Mouse (Mus musculus): ENCODE data around the gene Dand5. TPM values are rescaled to one million over a fixed set of nuclear protein-coding genes. Genes with fewer than 3 reads are reported as not detected.

Dand5 gene
- total RNA-seq (2021): 1 to 10 TPM; 6.7 to 7.4 TPM
- long read RNA-seq, partial matches to known transcripts: 0 of 14 reads
- long read RNA-seq, other reads (novel, unspliced or antisense): 14 of 14 reads

DNA sequence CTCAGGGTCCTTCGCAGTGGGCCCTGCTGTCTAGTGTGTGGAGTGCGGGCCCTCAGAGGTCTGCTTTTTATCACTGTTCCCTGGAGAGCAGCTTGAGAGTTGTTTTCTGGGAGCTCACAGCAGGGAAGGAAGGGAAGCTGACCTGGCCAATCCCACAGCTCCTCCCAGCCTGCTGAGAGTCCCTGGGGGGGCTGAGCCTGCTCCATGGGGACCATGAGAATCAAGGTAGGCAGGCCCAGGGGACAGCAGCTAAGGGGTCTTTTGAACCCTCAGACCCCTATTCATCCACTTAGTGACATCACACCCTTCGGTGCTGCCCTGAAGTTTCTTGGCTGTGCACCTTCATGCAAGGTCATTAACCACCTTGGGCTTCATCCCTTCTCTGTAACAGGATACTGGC, at the start of gene Dand5:
TSS of gene Dand5 (minus strand) at position 101 of the 400 bp plus-strand sequence.
- no peak for DNase-seq (ENCODE audit: low spot score in 2 of 2)

DNA sequence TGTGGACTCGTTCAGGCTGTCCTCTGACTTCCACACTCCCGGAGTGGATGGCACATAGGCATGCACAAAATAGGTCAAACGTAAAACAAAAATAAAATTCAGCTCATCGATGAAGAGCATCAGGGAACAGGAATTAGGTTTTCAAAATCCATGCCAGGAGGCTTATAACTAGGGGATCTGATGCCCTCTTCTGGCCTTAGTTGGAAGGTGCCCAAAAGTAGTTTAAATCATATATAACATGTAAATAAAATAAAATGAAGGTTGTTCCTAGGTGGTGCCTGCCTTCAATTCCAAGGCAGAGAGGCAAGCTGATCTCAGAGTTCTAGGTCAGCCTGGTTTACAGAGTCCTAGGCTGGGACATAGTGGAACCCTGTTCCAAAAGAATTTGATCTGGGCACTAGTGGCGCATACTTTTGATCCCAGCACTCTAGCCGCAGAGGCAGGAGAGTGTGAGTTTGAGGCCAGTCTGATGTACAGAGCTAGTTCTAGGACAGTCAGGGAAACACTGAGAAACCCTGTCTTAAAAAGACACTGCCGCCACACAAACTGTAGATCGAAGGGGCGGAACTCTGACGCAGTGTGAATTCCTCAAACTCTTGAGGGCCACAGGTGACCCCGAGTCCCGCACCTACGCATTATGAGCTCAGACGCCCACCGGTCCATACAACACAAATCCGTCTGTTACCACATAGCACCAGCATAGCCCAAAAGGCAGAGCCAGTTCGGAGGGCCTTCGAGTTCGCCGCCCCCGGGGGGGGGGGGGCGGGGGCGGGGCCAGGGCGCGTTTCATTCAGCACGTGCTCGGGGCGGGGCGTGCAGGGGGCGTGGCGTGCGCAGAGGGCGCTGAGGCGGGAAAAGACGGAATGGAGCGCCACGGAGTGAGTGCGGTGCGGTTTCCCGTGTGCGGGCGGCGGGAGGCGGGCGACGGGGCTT, 49.0 kb upstream of the Dand5 start, which contains the start of gene Syce2:
TSS of gene Syce2 (plus strand) at position 736 of the 933 bp plus-strand sequence.
- DNase-seq (ENCODE audit: low spot score in 2 of 2): peak; percentile 73 to 80

DNA sequence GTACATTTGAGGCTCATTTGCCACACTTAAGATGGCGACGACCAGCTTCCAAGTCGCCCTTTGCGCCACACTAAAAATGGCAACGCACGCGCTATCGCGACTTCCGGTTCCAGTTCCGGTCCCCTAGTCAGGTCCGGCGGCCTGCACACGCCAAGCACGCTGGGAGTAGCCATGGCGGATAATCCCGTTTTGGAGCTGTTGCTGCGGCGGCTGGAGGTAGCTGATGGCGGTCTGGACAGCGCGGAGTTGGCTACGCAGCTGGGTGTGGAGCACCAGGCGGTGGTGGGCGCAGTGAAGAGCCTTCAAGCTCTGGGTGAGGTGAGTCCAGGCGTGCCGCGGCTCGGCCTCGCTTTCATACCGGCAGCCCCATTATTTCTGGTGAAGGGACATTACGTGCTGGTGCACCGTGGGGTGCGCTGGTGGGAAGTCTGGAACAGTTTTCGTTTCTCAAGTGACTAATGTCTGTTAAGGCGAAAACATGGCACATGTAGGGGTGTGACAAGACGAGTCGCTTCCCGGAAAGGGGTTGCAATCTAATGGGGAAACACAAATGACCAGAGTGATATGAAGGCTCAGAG, 34.3 kb upstream of the Dand5 start, which contains the start of gene Farsa:
TSS of gene Farsa (plus strand) at position 126 of the 578 bp plus-strand sequence.
- peak; percentile 93 to 94 for DNase-seq (ENCODE audit: low spot score in 2 of 2)

DNA sequence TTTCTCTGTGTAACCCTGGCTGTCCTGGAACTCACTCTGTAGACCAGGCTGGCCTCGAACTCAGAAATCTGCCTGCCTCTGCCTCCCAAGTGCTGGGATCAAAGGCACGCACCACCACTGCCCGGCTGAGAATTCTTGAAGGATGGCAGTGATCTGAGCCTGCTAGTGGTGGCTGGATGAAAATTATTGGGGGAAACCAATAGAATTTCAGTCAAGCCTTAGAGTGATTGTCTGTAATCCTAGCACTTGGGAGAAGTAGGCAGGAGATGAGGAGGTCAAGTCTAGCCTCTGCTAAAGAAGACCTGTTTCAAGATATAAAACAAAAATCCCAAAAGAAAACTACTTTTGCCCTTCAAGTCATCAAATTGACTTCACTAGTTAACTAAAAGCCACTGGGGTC, 33.8 kb upstream of the Dand5 start:
- no peak for DNase-seq (ENCODE audit: low spot score in 2 of 2)

DNA sequence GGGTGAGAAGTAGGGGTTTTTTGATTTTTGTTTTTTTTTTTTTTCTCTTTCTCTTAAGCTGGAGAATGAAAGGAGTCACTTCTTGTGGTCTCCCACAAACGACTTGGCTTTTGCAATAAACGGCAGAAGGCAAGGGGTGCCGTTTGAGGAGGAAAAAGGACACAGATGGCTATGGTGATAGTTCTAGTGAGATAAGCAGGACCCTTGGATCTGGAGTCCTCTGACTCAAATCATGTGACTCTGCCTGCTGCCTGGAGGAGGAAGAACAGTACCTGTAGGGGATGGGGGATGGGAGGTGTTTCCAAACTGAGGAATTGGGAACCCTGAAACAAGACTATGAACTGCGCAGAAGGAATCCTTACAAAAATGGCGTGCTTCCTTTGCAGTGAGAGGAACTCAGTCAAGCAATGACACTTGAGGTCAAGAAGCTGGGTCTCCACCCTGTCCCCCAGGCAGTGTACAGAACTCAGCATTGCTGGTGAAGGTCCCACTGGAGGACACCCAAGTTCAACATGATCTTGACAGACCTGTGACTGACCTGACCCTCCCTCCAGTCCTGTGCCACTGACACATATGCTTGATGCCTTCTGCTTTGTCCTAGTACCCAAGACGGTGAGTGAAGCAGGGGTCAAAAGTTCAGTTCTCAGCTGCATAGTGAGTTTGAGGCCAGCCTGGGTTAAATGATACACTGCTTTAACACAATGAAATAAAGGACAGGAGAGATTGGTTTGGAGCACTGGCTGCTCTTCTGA, 25.2 kb upstream of the Dand5 start:
- no peak for DNase-seq (ENCODE audit: low spot score in 2 of 2)

DNA sequence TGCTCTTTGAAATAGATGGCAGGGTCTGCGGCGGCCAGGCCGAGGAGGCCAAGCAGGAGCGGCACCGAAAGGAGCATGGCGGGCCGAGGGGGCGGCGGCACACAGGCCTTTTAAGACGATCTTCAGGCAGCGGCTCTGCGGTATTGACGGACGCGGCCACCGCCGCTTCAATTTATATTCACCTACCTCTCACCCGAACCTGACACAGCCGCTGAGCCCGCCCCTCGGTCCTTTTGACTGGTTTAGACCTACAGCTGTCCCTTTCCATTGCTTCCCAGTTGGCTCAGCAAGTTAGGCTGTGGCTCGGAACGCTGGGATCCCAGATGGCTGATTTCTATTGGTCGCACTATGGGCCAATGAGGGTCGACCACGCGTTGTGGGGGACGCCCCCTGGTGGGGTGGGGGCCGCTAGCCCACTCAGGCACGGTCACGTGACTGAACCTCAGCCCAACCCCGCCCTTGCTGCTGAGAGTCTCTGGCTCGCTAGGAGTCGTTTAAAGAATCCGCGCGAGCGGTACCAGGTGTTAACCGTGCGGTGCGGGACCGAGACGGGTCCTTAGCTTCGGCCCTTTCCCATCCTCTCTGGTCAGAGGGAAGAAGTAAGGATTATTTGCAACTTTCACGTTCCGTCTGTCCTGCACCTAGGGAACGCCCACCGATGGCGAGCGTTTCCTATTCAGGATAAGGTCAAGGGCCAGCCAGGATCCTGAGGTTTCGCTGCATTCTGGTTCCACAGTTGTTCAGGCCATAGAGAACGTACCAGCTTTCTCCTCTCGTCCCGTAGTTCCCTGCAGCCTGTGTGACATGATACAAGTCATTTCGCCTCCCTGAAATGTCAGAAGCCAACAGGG, 24.3 kb upstream of the Dand5 start, which contains the start of gene Calr:
TSS of gene Calr (minus strand) at position 213 of the 851 bp plus-strand sequence.
- DNase-seq (ENCODE audit: low spot score in 2 of 2): peak; percentile 98 to 99

DNA sequence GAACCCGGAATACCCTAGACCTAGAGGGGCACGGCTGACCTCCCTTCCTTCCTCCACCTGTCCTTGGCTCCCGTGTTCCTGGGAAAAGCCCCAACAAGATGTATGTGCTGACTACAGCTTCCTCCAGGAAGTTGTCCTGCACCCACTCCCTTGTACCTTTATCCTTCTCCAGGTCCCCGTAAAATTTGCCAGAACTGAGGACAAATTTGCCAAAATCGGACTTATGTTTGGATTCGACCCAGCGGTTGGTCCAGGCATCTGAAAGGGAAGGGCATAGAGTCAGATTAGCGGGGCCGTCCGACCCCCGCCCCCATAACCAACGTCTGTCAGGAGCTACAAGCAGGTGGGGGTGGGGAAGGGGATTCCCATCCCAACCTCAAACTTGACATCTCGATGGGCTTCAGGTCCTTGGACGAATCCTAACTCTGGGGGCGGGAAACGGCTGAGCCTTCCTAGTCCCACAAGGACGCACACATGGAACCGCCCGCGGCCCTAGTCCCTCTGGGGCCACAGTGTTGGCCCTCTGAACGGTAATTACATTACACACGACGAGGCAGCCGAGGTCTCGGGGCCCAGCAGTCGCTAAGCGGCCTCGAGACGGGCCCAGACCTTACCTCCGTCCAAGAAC, 23.6 kb upstream of the Dand5 start:
- DNase-seq (ENCODE audit: low spot score in 2 of 2): no peak

DNA sequence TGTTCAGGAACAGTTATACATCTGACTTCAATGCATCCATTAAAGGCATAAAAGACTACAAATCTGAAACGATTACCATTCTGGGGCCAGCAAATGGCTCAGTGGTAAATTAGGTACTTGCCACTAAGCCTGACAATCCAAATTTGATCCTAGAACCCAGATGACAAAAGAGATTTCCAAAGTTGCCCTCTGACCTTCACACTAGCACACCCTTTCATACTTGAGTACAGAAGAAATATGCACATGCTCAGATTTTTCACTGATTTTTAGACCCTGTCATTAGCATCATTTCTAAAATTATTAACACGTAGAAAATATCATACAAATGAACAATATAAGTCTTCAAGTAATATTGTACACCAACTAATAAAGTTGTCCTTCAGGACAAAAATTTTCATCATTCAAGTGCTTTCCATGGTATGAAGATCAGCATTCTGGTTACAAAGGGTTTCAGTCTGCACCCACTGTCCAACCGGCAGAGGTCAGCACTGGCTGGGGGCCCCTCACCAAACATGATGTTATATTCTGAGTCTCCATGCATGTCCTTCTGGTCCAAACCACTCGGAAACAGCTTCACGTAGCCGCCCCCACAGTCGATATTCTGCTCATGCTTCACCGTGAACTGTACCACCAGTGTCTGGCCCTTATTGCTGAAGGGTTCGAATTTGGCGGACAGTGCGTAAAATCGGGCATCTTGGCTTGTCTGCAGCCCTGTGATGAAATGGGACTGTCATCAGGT, 22.9 kb upstream of the Dand5 start:
- peak; percentile 34 to 59 for DNase-seq (ENCODE audit: low spot score in 2 of 2)

DNA sequence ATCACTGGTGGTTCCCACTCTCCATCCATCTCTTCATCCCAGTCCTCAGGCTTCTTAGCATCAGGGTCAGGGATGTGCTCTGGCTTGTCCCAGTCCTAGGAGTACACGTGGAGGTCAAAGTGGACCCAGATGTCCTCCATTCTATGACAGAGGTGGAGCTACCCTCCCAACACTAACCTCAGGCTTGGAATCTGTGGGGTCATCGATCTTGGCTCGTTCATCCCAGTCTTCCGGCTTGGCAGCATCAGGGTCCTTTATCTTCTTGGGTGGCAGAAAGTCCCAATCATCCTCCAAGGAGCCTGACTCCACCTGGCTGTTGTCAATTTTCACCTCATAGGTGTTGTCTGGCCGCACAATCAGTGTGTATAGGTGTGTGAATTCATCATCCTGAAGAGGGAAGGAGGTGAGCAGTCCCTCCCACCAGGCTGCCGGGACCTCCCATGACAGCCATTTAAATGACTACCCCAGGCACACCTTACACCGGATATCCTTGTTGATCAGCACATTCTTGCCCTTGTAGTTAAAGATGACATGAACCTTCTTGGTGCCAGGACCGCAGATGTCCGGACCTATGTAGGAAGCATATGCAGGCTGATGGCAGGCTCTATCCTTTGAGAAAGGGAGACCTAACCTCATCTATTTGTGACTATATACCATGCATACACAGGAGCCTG, 21.9 kb upstream of the Dand5 start:
- DNase-seq (ENCODE audit: low spot score in 2 of 2): no peak

DNA sequence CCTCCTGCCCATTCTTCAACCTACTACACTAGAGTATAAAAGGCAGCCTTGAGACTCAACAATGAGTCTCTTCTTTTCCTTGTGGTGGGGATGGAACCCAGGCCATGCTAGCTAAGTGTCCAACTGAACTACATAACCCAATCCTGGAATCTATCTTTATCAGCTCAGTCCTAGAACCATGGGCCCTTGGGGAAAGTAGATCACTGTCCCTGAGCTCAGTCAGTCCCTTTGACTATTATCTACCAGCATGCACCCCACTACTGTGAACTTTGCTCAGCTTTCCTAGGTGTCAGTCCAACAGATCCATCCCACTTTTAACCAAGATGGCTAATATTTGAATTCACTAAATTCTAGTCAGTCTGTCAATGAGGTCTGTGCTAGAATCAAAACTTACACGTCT, 18.9 kb upstream of the Dand5 start:
- DNase-seq (ENCODE audit: low spot score in 2 of 2): no peak

DNA sequence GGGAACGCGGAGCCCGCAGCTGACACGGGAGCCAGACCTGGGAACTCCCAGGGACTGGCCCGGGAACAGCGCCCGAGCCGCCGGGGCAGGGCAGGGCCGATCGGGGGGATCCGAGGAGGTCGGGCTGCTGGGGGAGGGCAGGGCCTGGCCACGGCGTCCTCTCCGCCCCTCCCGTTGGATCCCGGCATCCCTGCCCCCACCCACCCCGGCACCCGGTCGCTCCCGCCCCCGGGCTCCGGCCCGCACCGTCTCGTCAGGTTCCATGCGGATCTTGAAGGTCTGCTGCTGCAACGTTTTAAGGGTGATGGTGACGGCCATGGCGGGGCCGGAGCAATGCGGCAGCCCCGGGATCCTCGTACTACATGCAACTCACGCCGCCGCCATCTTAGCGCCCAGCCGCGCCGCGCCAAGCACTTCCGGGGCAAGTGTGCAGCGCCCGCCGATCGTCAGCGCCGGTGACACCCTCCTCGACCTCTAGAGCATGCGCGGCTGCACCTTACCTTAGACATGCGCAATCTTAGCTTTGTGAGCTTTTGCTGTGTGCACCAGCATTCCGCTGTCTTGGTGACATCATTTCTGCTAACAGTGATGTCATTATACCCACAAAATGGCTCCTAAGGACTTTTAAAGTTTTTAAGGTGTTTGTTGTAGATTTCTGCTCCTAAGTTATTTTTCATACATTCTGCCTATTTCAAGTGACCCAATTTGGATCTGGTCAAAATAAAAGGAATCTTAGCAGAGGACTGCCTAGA, 17.8 kb upstream of the Dand5 start, which contains the start of gene Rad23a:
TSS of gene Rad23a (minus strand) at position 418 of the 752 bp plus-strand sequence.
- DNase-seq (ENCODE audit: low spot score in 2 of 2): peak; percentile 89 to 91

DNA sequence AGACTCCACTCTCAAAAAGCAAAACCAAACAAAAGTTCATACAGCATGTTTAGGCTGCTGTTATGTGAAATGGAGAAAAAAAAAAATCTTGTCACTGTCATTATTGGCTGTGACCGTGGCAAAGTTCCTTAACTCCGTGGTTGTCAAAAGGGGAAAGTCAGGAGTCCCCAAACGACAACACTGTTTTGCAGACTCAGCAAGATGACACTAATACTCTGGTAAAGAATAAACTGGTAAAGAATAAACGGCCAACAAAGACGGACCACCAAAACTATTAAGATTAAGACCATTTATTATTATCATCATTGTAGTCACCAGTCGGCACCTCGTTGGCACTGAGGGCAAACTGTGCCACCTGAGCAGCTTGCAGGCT, 17.2 kb upstream of the Dand5 start:
- DNase-seq (ENCODE audit: low spot score in 2 of 2): no peak

DNA sequence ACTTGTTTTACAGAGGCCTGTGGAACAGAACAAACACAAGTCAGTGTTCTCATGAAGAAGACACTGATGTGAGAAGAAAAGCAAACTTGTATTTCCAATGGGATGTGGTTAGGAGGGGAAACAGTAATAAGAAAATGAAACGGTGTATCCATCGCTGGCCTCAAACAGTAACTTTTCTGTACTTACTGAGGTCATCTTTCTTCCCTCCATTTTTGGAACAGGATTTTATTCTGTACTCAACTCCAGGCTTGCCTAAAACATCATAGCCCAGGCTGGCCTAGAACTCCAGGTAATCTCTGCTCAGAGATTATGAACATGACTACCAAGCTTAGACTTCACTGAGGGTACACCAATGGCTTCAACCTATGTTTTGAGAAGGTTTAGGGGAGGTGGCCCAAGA, 16.8 kb upstream of the Dand5 start:
- DNase-seq (ENCODE audit: low spot score in 2 of 2): no peak

DNA sequence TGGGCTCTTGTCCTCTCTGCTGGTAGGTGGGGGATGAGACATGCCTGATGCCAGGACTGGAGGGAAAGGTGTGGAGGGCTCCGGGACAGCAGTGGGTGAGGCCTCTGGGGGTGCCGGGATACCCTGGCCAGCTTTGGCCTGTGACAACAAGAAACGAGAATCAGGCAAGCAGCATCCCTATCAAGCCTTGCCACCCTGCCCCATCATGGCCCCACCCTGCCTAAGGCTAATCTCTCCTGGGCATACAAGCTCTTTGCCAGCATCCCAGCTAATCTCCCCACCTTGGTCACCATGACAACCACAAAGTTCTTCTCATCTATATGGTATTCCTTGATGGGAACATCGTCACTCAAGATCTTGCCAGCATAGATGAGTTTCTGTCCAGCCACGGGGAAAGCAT, 15.9 kb upstream of the Dand5 start:
- DNase-seq (ENCODE audit: low spot score in 2 of 2): no peak

DNA sequence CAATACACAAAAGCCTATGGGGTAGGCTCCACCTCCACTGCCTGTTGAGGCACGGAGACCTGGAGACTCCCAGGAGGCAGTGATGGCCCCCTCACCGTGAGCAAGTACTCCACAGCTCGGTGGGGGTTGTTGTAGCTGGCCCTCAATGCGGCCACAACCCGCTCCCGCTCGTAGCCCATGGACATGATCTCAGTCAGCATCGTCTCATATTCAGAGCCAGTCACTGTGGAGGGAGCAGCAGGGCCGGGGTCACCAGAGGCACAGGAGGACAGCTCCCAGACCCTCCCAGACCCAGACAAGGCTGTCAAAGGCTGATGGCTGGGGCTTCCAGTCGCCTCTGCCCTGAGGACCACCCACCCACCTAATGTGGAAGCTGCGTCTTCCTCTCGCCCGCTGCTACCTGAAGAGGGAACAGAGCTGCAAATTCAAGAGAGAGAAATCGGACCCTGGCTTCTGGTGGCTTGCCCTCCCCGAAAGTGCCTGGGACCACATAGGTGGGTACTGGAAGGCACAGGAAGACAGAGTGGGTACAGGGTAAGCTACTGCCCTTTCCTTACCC, 15.4 kb upstream of the Dand5 start:
- DNase-seq (ENCODE audit: low spot score in 2 of 2): no peak

DNA sequence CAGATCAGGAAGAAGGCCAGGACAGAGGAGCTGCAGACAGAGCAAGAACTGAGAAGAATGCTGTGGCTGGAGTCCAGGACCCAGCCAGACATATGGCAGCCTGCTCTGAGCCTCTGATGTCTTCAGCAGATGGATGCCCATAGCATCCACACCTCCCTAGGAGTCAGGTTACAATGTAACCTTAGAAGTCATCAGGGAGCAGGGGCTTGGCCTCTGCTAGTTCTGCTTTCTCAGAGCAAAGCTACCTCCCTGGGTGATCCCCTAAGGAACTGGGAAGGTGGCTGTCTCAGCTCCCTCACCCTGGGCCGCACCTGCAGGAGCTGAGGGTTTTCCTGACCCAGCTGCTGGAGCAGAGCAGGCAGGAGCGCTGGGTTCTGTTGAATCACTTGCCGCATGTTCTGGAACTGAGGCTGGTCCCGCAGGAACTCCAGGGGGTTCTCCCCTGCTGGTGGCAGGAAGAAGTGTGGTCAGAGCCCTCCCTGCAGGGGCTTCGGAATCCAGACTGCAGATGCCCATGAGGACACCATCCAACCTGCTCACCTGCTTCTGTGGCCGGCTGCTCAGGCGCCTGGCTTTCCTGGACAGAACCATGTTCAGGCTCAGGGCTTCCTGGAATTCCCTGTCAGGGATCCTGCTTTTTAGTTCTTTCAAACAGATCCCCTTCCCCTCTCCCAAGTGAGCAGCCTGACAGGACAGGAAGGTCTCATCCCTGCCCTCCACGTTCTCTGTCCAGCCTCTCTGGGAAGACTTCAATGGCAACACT, 14.7 kb upstream of the Dand5 start:
- no peak for DNase-seq (ENCODE audit: low spot score in 2 of 2)
